Mouse (Mus musculus) hindbrain, embryonic 11.5 days (tissue): ENCODE data around the gene Ccdc155. TPM values are rescaled to one million over a fixed set of nuclear protein-coding genes. Genes with fewer than 3 reads are reported as not detected.

Source experiments
- ATAC-seq: fragments of 200-750 bp; cut with Nextera tagmentation; 2 replicates; pipeline ENCODE4 v1.8.0; 2017; ENCODE audit warnings: mild to moderate bottlenecking, moderate TSS enrichment, moderate library complexity; ENCODE audit not compliant: low FRiP score
- DNase-seq: peaks from one replicate; pipeline ENCODE4 v3.0.0-alpha.2; 2015; ENCODE audit warnings: low spot score
- H3K27ac ChIP-seq: fragments of 300-500 bp; sonication (generic); 2 replicates; pipeline ENCODE4 v1.5.1; 2014; ENCODE audit warnings: mild to moderate bottlenecking, low read depth, low read length
- H3K27me3 ChIP-seq: fragments of 300-500 bp; sonication (generic); 2 replicates; pipeline ENCODE4 v1.6.1; 2014; ENCODE audit warnings: mild to moderate bottlenecking, low read length, moderate library complexity, mixed read lengths; ENCODE audit not compliant: control insufficient read depth, insufficient read depth
- H3K36me3 ChIP-seq: fragments of 300-500 bp; sonication (generic); 2 replicates; pipeline ENCODE4 v1.6.1; 2014; ENCODE audit warnings: mild to moderate bottlenecking, low read length, moderate library complexity, mixed read lengths; ENCODE audit not compliant: control insufficient read depth, insufficient read depth
- H3K4me1 ChIP-seq: fragments of 300-500 bp; sonication (generic); replicated peaks from 2 replicates; pipeline ENCODE4 v1.6.1; 2014; ENCODE audit warnings: low read length, mixed read lengths; ENCODE audit not compliant: control insufficient read depth, insufficient read depth
- H3K4me2 ChIP-seq: fragments of 300-500 bp; sonication (generic); replicated peaks from 2 replicates; pipeline ENCODE4 v1.6.1; 2014; ENCODE audit warnings: mild to moderate bottlenecking, low read depth, low read length
- H3K4me3 ChIP-seq: fragments of 300-500 bp; sonication (generic); 2 replicates; pipeline ENCODE4 v1.5.1; 2014; ENCODE audit warnings: low read depth, low read length
- H3K9ac ChIP-seq: fragments of 300-500 bp; sonication (generic); 2 replicates; pipeline ENCODE4 v1.6.1; 2014; ENCODE audit warnings: low read depth, low read length
- H3K9me3 ChIP-seq: fragments of 300-500 bp; sonication (generic); 2 replicates; pipeline ENCODE4 v1.6.1; 2016; ENCODE audit warnings: low read length; ENCODE audit not compliant: control insufficient read depth
- WGBS: fragments of 180-500 bp; shearing (Covaris S2); extraction: QIAGEN DNeasy Blood & Tissue Kit; methylation state at CpG from one replicate; pipeline ENCODE4 v1.1.7; 2014; 5-methylcytosine and 5-hydroxymethylcytosine counted together
- polyA plus RNA-seq: library from polyadenylated mRNA; unstranded; fragments of >200 nt; fragmentation: Nextera tagmentation; extraction: Ambion mirVana; gene quantifications from 2 replicates; pipeline ENCODE4 v1.2.1, GENCODE M21; 2014

Gene Ccdc155
- polyA plus RNA-seq, 1 experiment from 2014 or later: 0.40 TPM

DNA sequence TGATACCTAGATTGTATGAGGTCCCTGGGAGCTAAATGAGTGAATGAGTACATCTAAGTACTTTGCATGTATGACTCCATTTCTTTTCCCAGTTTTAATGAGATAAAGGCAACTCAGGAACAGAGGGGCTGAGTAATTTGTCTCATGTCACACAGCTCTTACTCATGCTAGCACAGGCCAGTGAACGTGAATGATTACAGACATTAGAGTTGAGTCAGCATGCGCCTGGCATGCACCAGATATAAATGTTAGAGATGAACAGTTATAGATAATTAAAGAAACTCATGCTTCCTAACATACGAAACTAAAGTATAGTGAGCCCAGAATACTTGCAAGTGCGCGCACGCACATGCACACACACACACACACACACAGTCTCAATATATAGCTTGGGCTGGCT lies 14.5 kb downstream of the Ccdc155 start:
- H3K9ac ChIP-seq: no peak overlapping the region
- DNase-seq (no peak), ATAC-seq (no peak)
- WGBS: 91% methylated on average over 6 of the region's 6 CpGs
- H3K4me2 ChIP-seq: no peak overlapping the region
- H3K36me3 ChIP-seq: no peaks in the 10 kb centered on the region
- no peaks in the 10 kb centered on the region for H3K9me3 ChIP-seq
- no peak overlapping the region for H3K4me3 ChIP-seq
- H3K27ac ChIP-seq: no peak overlapping the region
- no peaks in the 10 kb centered on the region for H3K4me1 ChIP-seq
- H3K27me3 ChIP-seq: peaks cover 5% of the 10 kb centered on the region; the same call in 1 of the 2 replicates

DNA sequence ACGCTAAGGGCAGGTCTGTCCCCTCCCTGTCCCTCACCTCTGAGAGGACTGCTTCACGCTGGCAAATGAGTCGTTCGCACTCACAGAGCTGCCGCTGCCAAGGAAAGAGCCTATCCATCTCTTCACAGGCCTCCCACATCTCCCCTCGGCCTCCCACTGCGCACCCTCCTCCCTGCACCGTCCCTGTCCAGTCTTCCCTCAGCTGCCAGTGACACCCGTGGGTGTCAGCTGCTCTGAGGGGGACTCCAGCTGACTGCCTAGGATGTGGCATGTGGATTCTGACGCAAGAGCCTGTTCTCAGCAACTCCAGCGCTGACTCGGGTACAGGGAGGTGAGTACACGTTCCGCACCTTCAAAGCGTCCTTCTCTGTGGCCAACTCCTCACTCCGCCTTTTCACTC lies 15.1 kb downstream of the Ccdc155 start:
- no peaks in the 10 kb centered on the region for H3K9me3 ChIP-seq
- H3K4me3 ChIP-seq: no peak overlapping the region
- 62% methylated on average over 16 of the region's 16 CpGs for WGBS
- H3K27me3 ChIP-seq: peaks cover 5% of the 10 kb centered on the region; the same call in 1 of the 2 replicates
- no peak overlapping the region for H3K4me2 ChIP-seq
- no peaks in the 10 kb centered on the region for H3K4me1 ChIP-seq
- DNase-seq: no peak
- H3K9ac ChIP-seq: no peak overlapping the region
- no peaks in the 10 kb centered on the region for H3K36me3 ChIP-seq
- no peak overlapping the region for H3K27ac ChIP-seq
- no peak for ATAC-seq

DNA sequence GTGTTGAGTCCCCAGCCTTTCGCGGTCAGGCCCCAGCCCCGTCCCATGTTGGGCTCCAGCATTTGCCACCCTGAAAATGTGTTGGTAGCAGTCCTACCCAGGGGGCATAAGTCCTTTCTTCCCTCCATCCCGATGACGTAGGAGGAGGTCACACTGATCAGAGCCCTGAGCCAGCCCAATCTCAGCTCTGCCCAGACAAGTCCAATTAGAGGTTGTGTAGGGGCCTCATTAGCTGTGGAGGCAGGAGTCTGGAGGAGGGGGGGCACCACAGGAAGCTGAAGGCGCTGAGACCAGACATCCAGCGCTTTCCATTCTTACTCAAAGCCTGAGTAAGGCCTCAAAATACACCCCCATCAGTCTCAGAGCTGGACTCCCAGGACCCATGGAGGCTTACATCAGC lies 18.8 kb downstream of the Ccdc155 start:
- H3K27me3 ChIP-seq: peaks cover 40% of the 10 kb centered on the region
- H3K4me3 ChIP-seq: no peak overlapping the region
- 63% methylated on average over 7 of the region's 7 CpGs for WGBS
- peaks cover 3% of the 10 kb centered on the region; the same call in 1 of the 2 replicates for H3K4me1 ChIP-seq
- H3K27ac ChIP-seq: no peak overlapping the region
- DNase-seq (no peak), ATAC-seq (no peak)
- H3K9ac ChIP-seq: no peak overlapping the region
- no peaks in the 10 kb centered on the region for H3K9me3 ChIP-seq
- no peaks in the 10 kb centered on the region for H3K36me3 ChIP-seq
- no peak overlapping the region for H3K4me2 ChIP-seq

DNA sequence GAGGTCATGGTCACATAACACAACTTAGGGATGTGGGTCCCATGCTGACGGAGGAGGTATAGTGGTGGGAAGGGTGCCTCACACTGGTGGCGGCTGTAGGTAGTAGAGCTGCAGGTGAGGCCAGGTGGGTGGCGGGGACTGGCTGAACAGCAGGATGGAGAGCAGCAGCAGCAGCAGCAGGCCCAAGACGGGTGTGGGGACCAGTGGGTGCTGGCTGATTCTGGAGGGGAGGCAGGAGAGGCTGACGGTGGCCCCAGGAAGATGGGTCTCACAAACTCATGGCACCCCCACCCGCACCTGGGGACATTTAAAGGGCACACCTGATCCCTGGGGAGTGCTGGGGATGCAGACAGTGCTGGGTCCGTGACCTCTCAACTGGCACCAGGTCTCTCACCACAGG lies 21.0 kb downstream of the Ccdc155 start:
- ATAC-seq (no peak), DNase-seq (no peak)
- Histone ChIP-seq H3K4me3 (no peak overlapping the region), H3K4me1 (peaks cover 3% of the 10 kb centered on the region; the same call in 1 of the 2 replicates), H3K27ac (no peak overlapping the region), H3K9ac (no peak overlapping the region), H3K27me3 (peaks cover 57% of the 10 kb centered on the region), H3K36me3 (no peaks in the 10 kb centered on the region), H3K9me3 (no peaks in the 10 kb centered on the region), H3K4me2 (no peak overlapping the region)
- 58% methylated on average over 7 of the region's 7 CpGs for WGBS

DNA sequence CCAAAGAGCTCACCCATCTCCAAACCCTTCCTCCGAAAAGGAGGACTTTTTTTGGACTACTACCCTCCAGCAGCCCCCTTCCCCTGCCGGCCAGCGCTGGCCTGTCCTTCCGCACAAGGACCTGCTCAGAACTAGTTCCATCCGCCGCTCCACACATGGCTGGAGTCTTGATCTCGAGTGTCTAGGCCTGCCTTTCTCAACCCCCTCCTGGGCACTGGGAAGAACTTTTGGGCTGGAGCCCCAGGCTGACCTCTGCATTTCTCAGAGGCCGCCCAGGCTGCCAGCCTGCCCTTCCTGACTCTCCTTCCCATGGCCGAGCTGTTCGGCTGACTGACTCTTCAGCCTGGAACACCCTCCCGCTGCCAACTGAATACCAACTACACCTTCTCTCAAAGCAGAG lies 22.1 kb downstream of the Ccdc155 start:
- H3K9me3 ChIP-seq: no peaks in the 10 kb centered on the region
- peak overlapping the region; percentile 1 for H3K4me3 ChIP-seq
- DNase-seq: no peak
- peak overlapping the region; percentile 17 for H3K4me2 ChIP-seq
- ATAC-seq: peak; percentile 16; the same call in 1 of the 2 replicates
- peaks cover 67% of the 10 kb centered on the region for H3K27me3 ChIP-seq
- H3K9ac ChIP-seq: no peak overlapping the region
- peaks cover 3% of the 10 kb centered on the region; the same call in 1 of the 2 replicates for H3K4me1 ChIP-seq
- no peaks in the 10 kb centered on the region for H3K36me3 ChIP-seq
- no peak overlapping the region for H3K27ac ChIP-seq
- 18% methylated on average over 11 of the region's 11 CpGs for WGBS

DNA sequence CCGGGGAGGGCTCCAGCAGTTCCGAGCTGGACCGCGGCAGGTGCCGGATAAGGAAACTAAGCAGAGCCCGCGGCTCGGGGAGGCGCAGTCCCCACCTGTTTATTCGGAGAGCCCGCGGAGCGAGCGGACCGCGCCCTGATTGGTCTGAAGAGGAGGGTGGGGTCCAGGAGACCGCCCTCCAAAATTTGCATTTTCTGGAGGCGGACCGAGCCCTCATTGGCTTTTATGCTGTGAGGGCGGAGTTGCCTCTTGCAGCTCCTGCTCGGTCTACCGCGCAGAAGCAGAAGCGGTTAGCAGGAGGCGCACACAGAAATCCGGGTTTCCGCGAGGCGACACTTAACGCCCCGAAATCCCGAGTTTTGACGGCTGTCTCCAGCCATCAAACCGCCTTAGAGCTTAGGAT lies 22.5 kb downstream of the Ccdc155 start:
- WGBS: under 1% methylated on average over 34 of the region's 34 CpGs
- DNase-seq (peak; percentile 83), ATAC-seq (peak; percentile 78)
- Histone ChIP-seq H3K9ac (no peak overlapping the region), H3K4me3 (peak overlapping the region; percentile 8), H3K27ac (no peak overlapping the region), H3K9me3 (no peaks in the 10 kb centered on the region), H3K36me3 (no peaks in the 10 kb centered on the region), H3K4me2 (peak overlapping the region; percentile 24), H3K27me3 (peaks cover 71% of the 10 kb centered on the region), H3K4me1 (peaks cover 3% of the 10 kb centered on the region; the same call in 1 of the 2 replicates)

DNA sequence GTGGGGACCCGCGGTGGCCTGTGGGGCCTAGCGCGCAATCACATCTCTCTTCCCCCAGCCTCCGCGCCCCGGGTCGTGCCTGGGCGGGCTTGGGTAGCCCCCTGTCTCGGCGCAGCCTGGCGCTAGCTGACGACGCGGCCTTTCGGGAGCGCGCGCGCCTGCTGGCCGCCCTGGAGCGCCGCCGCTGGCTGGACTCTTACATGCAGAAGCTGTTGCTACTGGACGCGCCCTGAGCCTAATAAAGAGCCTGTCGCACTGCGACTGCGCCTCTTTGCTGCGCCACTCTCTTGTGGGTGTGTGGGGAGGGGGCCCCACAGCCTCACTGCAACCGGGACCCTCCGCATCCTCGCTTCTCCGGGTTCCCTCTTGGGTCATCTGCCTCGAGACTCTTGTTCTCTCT lies 23.2 kb downstream of the Ccdc155 start:
- Histone ChIP-seq H3K9me3 (no peaks in the 10 kb centered on the region), H3K4me3 (0 out of 2 replicates have a peak overlapping the region, but pooled peaks have one; percentile 0), H3K4me2 (no peak overlapping the region; the same call in 1 of the 2 replicates), H3K27ac (no peak overlapping the region), H3K27me3 (peaks cover 78% of the 10 kb centered on the region), H3K36me3 (no peaks in the 10 kb centered on the region), H3K9ac (no peak overlapping the region), H3K4me1 (peaks cover 3% of the 10 kb centered on the region; the same call in 1 of the 2 replicates)
- WGBS: 6% methylated on average over 32 of the region's 35 CpGs
- ATAC-seq (no peak), DNase-seq (peak; percentile 38)

DNA sequence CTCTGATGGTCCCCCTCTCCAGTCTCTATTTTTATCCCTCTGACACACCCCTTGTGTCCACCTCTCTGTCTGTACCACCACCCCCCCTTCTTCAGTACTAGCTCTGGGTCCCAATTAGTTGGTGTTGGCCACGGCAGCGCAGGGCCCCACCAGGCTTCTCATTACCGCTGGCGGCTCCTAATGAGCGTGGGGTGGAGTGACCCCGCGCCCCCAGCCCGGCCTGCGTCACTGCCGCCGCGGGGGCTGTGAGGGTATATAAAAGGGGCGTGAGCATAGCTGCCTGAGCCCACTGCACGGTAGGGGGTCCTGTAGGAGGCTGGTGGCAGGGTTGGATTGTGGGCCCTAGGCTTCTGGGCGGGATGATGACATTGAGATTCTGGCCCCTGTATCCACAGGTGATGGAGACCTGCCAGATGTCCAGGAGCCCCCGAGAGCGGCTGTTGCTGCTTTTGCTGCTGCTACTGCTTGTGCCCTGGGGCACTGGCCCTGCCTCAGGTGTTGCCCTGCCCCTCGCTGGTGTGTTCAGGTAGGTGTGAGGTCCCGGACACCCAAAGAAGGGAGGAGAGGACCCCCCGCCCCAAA lies 23.7 kb downstream of the Ccdc155 start, which contains the start of gene Pth2:
Pth2 (plus strand) TSS at position 100 of the 582 bp plus-strand sequence.
- Histone ChIP-seq H3K36me3 (no peaks in the 10 kb centered on the region), H3K27me3 (peaks cover 83% of the 10 kb centered on the region), H3K27ac (no peak within 1 kb of the TSS), H3K9ac (no peak within 1 kb of the TSS), H3K4me2 (no peak within 1 kb of the TSS; the same call in 1 of the 2 replicates), H3K4me3 (0 out of 2 replicates have a peak within 1 kb of the TSS, but pooled peaks have one; percentile 0), H3K9me3 (no peaks in the 10 kb centered on the region), H3K4me1 (peaks cover 3% of the 10 kb centered on the region; the same call in 1 of the 2 replicates)
- ATAC-seq (no peak), DNase-seq (no peak)
- 22% methylated on average over 17 of the region's 20 CpGs for WGBS

DNA sequence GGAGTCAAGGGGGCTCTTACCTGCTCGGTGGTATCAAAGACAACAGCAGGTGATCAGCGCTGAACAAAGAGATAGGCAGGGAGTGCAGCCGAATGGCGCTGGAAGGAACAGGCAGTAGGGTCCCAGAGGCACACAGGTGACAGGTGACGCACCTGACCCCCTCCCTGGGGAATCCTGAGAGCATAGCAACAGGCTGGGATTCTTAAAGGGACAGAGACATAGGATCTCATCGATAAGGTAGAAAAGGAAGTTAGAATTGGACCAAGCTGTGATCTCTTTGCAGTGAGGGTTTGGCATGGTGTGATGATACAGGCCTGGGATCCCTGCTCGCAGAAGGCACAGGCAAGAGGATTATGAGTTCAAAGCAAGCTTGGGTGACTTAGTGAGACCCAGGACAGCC lies 25.2 kb downstream of the Ccdc155 start, which contains the start of gene Gfy:
Gfy (minus strand) TSS at position 101 of the 400 bp plus-strand sequence.
- H3K9ac ChIP-seq: no peak within 1 kb of the TSS
- WGBS: 27% methylated on average over 7 of the region's 7 CpGs

More for the DNA sequence above, 25.2 kb downstream of the Ccdc155 start, which contains the start of gene Gfy:
- Histone ChIP-seq H3K9me3 (no peaks in the 10 kb centered on the region), H3K4me2 (no peak within 1 kb of the TSS), H3K27ac (no peak within 1 kb of the TSS), H3K4me1 (peaks cover 9% of the 10 kb centered on the region; the same call in 1 of the 2 replicates), H3K36me3 (no peaks in the 10 kb centered on the region), H3K4me3 (no peak within 1 kb of the TSS), H3K27me3 (peaks cover 97% of the 10 kb centered on the region)
- DNase-seq (no peak), ATAC-seq (no peak)
